Mouse (Mus musculus) spleen, adult 12 weeks (tissue): ENCODE measurements around the gene Agtpbp1.
A peak's percentile ranks its signal among the peaks of the same experiment; 100 is the strongest.

ENCODE experiments used
- DNase-seq: peaks from one replicate; pipeline ENCODE4 v3.0.0; 2022; ENCODE audit warnings: low spot score

Gene Agtpbp1

DNA sequence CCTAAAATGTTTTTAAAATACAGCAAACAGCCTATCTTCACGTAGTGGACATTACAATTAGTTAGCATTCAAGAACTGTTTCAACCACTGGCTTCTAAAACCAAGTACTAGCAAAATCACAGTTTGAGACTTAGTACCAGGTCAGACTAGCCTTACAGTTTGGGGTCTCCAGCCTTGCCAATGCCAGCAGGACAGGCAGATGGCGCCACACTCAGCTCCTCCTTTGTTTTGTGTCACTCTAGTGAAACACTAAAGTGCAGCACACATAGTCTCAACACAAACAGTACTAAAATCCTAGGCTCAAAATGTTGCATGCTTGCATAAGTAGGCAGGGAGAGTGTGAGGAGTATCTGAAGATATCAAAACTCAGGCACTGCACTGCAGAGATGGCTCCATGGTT is 53.8 kb downstream of the Agtpbp1 start:
- no peak for DNase-seq

- DNase-seq: no peak
Observed at GRCm38 (mm10) chr13:59530491-59530890, 54.5 kb downstream of the Agtpbp1 start.

DNA sequence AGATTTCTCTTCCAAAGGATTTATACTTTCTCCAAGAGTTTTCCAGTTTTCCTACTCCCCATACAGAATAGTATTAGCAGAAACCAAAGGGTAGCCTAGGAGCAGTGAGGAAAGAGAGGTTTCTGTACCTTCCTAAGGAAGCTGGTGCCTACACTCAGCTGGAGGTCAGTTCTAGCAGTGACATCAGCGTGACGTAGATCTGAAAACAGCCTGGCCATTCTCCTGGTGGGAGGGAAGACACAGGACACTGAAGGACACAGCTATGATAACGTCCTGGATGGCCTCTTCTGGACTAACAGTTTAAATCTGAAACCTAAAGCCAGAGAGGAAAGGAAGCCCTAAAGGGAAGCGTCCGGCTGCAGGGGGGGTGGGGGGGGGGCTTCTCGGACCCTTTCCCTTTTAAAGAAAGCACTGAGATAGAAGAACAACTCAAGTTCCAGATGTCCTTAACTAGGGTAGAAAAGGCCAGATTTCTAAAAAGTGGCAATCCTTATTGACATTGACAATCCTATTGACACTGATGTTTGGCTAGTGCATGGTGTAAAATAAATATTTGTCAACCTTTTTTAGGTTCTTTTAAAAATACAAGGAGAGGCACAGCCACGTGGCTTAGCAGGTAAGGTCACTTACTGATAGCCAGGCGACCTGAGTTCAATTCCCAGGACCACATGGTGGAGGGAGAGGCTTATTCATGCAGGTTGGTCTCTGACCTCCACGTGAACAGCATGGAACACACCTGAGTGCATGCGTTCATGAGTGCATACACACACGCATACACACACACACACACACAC is 63.6 kb downstream of the Agtpbp1 start:
- DNase-seq: no peak

GRCm38 (mm10) chr13:59520834-59521233 is 64.2 kb downstream of the Agtpbp1 start:
- no peak for DNase-seq

DNA sequence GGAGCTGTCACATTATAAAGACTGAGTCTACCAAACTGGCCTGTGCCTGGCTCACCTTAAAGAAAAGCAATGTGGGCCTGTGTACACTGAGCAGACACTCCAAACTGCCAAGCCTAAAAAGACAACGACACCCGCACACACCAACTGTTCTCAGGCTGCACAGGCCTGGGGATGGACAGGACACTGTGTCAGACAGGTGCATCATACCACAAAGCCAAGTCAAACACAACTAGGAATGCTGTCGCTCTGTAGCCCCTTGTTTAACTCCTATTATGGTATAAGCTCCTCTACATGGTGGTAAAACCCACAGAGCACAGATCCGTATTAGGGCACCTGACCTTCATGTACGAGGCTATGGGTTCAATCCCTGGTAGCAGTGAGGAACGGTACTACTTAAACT is 65.5 kb downstream of the Agtpbp1 start:
- DNase-seq: no peak

DNA sequence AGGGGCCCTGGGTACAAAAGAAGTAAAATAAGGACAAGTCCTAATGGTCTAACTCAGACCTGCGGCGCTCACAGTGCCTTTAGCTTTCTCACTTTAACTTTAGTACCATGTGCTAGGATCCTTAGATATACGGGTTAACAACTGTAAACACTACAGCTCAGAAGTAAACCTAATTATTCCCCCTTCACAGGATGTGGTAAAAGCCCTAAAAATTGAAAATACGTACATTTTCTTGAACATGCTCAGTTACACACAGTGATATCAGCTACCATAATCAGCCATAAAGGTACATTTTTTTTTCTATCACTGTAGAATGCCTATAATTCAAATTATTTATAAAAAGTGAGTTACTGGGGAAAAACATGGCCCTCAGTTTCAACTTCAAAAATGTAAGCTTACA is 67.0 kb downstream of the Agtpbp1 start:
- DNase-seq: no peak

- DNase-seq: no peak
Observed at GRCm38 (mm10) chr13:59515074-59515473, 70.0 kb downstream of the Agtpbp1 start.

DNA sequence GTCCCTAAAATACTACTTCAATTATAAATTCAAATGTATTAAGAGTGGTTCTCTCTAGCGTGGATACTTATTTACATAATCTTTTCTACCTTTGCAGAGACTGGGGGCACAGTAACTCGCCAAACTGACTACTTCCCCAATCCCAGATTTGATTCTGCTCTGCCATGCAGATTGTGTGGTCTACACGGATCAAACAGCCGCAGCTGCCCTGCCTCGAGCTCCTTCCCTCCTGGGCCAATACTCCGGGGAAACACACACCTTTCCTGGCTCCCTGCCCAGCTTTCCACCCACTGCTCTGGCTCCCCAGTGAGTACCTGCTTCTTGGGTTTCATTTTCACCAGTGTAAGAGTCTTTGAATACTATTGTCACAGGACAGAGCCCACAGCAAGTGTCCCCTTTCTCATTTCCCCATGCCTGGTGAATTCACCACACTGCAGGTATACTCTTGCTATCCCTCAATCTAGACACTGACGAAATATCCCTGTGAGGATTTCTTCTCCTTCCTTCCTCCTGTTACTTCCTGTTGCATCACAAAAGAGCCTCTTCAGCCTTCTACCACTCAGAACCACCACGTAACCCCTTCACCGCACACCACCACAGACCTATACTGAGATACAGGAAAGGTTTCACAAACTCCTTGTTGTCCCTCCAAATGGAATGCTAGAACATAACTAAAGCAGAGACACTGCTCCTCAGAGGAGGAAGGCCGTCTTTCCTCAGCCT is 75.2 kb downstream of the Agtpbp1 start:
- DNase-seq: peak; percentile 8

- DNase-seq: no peak
Observed at GRCm38 (mm10) chr13:59508584-59508983, 76.4 kb downstream of the Agtpbp1 start.

- no peak for DNase-seq
Observed at GRCm38 (mm10) chr13:59506450-59506849, 78.6 kb downstream of the Agtpbp1 start.

GRCm38 (mm10) chr13:59505867-59506266 is 79.2 kb downstream of the Agtpbp1 start:
- DNase-seq: no peak

DNA sequence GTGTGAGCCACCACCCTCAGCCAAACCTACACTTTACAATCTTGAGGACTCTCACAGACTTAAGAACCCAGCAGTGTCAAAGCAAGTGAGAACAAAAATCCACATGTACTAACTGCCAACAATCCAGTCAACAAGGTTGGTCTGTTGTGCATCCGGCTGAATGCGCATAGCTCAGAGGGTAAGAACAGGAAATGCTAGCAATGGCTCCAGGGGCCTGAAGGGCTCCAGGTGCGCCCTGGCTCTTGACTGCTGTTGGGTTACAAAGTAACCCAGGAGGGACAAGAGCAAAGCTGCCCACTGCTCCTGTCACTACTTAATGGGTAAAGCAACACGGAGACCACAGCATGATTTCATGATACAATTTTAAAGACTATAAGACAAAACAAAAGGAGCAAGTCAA is 81.4 kb downstream of the Agtpbp1 start:
- no peak for DNase-seq

DNA sequence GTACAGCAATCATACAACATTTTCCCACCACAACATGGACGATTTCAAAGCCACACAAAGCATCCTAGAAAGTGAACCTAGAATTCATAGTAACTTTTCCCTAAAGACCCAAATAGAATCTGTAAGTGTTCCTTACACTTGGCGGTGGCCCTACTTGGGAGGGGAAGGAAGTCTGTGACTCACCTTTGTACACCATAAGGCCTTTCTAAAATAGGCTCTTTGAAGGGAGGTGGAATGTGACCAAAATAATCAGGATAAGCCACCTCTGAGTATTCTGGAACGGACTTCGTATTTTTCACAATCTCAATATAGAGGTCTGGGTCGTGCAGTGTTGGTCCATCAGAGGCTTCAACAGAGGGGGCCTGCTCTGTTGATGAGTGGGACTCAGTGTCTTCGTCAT is 85.2 kb downstream of the Agtpbp1 start:
- DNase-seq: no peak

GRCm38 (mm10) chr13:59499374-59499773 is 85.7 kb downstream of the Agtpbp1 start:
- DNase-seq: no peak

- DNase-seq: no peak
Observed at GRCm38 (mm10) chr13:59498191-59498590, 86.8 kb downstream of the Agtpbp1 start.

DNA sequence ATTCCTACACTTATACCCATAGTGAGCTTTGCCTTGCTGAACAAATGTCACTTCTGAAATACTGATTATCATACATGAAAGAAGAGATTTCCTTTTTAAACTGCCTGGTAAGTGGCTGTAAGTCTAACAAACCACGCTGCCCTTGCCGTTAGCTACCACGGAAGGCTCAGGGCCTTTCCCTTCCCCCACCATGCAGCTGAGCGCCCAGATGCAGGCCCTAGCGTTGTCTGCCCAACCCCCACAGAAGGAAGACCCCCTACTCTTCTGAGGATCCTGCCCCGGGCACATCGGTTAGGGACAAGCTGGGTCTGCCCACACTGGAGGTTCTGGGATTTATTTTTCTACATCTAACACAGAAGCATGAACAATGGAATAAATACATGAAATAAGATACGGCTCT is 89.2 kb downstream of the Agtpbp1 start:
- DNase-seq: no peak

- DNase-seq: no peak
Observed at GRCm38 (mm10) chr13:59494619-59495262, 90.3 kb downstream of the Agtpbp1 start.

DNA sequence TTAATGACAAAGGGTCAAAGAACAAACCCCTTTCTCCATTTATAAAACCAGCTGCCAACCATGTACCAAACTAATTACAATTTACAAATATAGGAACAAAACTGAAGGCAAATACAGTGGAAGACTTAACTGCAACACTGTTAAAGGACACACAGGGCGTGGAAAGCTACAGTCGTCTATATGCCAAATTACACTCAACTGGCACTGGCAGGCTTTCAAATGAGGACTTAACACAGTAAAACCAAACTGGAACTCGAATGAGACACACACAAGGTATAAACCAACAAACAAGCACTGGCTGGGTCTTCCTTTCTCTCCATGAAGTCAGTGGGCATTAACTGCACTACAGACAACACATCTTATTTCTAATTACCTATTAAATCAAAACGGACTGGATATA is 94.3 kb downstream of the Agtpbp1 start:
- DNase-seq: no peak

DNA sequence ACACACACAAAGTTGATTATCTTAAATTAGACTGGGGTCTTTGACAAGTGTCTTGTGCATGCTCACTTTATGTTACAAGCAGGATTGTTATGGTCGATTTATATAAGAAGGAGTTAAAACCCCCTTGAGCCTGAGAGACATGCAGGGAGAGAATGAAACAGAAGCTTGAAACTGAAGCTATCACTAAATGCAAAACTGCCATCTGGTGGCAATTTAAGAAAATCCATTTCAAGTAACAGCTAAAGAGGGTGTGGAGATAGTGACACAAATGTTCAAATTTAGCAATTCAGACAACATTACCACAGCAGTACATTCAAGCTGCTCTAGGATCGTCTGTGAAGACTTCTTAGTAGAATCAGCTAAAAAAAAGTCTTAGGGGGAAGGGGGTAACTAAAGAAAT is 95.9 kb downstream of the Agtpbp1 start:
- no peak for DNase-seq

GRCm38 (mm10) chr13:59487287-59487686 is 97.7 kb downstream of the Agtpbp1 start:
- DNase-seq: no peak

GRCm38 (mm10) chr13:59486243-59486642 is 98.8 kb downstream of the Agtpbp1 start:
- DNase-seq: no peak

DNA sequence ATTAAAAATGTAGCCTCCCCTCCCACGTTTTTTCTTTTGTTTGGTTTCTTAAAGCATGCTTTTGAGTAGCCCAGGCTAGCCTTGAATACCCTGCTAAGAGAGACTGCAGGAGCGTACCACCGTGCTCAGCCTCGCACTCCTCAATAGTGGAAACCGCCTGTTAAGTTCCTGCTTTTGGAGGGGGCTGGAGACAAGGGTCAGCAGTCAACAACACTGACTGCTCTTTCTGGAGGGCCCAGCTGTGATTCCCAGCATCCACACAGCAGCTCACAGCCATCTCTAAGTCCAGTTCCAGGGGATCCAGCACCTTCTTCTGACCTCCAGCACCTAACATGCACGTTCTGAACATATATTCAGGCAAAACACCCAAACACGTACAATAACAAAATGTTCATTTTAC is 99.6 kb downstream of the Agtpbp1 start:
- DNase-seq: no peak

DNA sequence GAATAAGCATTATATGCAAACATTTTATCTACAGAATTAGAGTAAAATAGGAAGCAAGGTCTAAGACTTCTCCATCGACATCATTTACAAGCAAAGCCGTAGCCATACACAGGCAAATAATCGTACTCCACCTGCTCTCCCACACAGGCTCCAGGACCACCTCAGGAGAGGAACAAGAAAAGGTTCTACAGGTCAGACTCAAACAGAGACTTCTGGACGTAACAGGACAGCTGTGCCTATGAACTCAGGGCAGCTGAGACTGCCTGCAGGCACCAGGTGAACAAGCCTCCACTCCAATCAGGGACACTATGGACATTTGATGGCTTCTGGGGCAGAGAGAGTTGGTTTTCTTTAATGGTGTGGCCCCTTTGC is 103.6 kb downstream of the Agtpbp1 start:
- DNase-seq: no peak
